Mouse (Mus musculus) lung, adult 2 months (tissue): ENCODE data around the gene Atp13a2. TPM values are rescaled to one million over a fixed set of nuclear protein-coding genes. Genes with fewer than 3 reads are reported as not detected.

Experiments used
- DNase-seq: peaks from one replicate; pipeline ENCODE4 v3.0.0; 2022
- H3K4me1 ChIP-seq: fragments of 200-500 bp; 2 replicates; pipeline ENCODE4 v1.6.1; 2011; ENCODE audit warnings: low read length; ENCODE audit not compliant: control insufficient read depth, insufficient read depth
- H3K4me3 ChIP-seq: fragments of 200-500 bp; replicated peaks from 2 replicates; pipeline ENCODE3; 2011; ENCODE audit warnings: low read depth, mild to moderate bottlenecking, control low read depth, low read length; ENCODE audit errors: extremely low read depth
- CTCF ChIP-seq: fragments of 200-500 bp; IDR thresholded peaks from 2 replicates; pipeline ENCODE4 v1.5.1; 2011; ENCODE audit warnings: mild to moderate bottlenecking, low read length, control low read depth; ENCODE audit not compliant: insufficient read depth
- POLR2A ChIP-seq: fragments of 200-500 bp; IDR thresholded peaks from 2 replicates; pipeline ENCODE4 v1.6.1; 2011; ENCODE audit warnings: low read depth, mild to moderate bottlenecking, control low read depth, low read length, borderline replicate concordance; ENCODE audit errors: extremely low read depth
- WGBS: fragments of 180-500 bp; shearing (Covaris S2); methylation state at CpG from one replicate; pipeline ENCODE4 v1.1.7; 2018; 5-methylcytosine and 5-hydroxymethylcytosine counted together
- polyA plus RNA-seq: library from polyadenylated mRNA; depleted of rRNA; stranded (reverse); fragments of >200 nt; gene quantifications from 2 replicates; pipeline ENCODE4 v1.2.3, GENCODE M21; 2012

Gene Atp13a2
- polyA plus RNA-seq, 1 experiment = 199 TPM

DNA sequence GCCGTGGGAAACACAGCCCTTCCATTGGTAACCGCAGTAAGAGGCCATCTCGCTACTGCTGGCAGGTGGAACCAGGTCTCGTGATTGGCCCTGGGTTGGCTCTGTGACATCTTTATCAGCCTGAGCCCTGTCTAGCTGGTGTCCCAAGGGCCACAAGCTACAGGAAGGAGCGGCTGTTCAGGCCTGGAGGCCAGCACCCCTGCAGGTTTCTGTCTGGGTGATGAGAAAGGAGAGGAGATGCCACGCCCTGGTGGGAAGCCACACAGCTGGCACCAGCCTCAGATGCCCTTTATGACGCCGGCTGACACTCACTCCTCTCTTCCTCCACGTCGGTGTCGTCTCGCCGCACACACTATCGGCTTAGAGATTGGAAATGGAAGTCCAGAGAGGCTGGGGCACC lies 2.8 kb downstream of the Atp13a2 start:
- DNase-seq = no peak
- TF ChIP-seq CTCF (no peak), POLR2A (no peak)
- Histone ChIP-seq H3K4me1 (peaks cover 17% of the 10 kb centered on the region), H3K4me3 (no peak overlapping the region)
- WGBS = 70% methylated on average over 14 of the region's 14 CpGs

DNA sequence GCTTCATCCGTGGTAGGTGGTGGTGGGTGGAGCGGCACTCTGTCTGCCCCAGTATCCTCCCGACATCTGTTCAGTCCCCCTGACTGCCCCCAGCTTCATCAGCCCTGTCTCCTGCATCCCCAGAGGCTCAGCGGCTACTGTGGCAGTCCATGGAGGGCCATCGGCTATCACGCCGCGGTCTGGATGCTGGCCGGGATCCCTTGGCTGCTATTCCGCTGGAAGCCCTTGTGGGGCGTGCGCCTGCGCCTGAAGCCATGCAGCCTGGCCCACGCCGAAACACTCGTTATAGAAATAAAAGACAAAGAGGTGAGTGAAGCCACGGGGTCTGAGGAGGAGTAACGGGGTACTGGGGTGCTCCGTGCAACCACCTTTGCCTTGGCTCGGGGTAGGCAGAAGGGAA lies 5.5 kb downstream of the Atp13a2 start:
- peaks cover 17% of the 10 kb centered on the region for H3K4me1 ChIP-seq
- no peak for DNase-seq
- TF ChIP-seq CTCF = no peak
- no peak for TF ChIP-seq POLR2A
- no peak overlapping the region for H3K4me3 ChIP-seq
- 89% methylated on average over 20 of the region's 20 CpGs for WGBS

DNA sequence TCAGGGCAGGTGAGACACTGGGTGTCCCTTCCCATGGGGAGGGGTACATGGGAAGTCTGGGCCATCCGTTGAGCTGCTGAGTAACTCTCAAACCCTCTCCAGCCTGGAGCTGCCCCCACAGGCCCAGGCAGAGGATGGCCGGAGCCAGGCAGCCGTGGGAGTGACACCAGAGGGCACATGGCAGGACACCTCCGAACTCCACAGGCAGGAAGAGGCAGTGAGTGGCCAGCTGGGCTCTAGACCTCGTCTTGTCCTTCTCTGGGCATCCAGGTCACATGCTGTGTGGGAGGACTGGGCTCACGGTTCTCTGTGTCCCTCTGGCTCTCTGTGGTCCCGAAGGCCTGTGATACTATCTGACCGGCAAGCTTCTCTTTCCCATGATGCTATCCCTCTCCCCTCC lies 7.2 kb downstream of the Atp13a2 start:
- DNase-seq = no peak
- WGBS = 83% methylated on average over 8 of the region's 8 CpGs
- TF ChIP-seq POLR2A = no peak
- no peak for TF ChIP-seq CTCF
- H3K4me3 ChIP-seq = no peak overlapping the region
- H3K4me1 ChIP-seq = peaks cover 8% of the 10 kb centered on the region

DNA sequence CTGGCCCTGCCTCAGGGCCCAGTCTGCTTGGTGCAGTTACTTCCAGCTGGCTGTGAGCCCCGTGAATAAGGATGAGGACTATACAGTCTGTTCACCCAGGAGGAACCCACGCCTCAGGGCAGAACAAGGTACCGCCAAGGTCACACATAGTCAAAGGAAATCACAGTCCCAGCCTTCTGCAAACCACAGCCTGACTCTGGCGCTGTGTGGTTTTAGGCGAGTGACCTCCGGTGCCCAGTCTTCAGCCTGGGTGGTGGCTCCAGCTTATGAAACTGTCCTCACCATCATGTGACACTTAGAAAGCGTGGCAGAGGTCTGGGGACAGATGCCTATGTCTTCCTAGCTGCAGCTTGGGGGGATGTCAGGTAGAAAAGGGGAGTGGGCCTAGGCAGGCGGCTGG lies 9.1 kb downstream of the Atp13a2 start:
- TF ChIP-seq POLR2A (no peak), CTCF (no peak)

DNA sequence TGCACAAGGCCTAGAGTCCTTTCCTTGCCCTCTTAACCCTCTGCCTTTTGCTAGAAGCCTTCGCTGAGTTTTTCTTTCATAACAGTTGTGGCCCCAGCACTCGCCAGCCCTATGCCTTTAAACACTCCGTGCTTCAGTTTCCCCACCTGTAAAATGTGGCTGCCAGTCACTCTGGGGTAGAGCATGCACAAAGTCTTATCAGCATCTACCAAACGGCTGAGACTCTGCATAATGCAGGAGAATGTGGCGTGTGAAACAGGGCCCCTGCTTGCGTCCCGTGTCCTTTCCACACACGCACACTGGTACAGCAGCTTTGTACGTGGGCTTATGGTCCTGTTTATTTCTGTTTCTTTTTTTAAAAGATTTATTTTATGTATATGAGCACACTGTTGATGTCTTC lies 10.1 kb downstream of the Atp13a2 start:
- no peak overlapping the region for H3K4me3 ChIP-seq
- H3K4me1 ChIP-seq = no peaks in the 10 kb centered on the region
- no peak for DNase-seq
- 94% methylated on average over 9 of the region's 9 CpGs for WGBS
- no peak for TF ChIP-seq POLR2A
- TF ChIP-seq CTCF = no peak

More for the DNA sequence above, 9.1 kb downstream of the Atp13a2 start:
- H3K4me3 ChIP-seq = no peak overlapping the region
- no peaks in the 10 kb centered on the region for H3K4me1 ChIP-seq
- 84% methylated on average over 8 of the region's 8 CpGs for WGBS
- no peak for DNase-seq

DNA sequence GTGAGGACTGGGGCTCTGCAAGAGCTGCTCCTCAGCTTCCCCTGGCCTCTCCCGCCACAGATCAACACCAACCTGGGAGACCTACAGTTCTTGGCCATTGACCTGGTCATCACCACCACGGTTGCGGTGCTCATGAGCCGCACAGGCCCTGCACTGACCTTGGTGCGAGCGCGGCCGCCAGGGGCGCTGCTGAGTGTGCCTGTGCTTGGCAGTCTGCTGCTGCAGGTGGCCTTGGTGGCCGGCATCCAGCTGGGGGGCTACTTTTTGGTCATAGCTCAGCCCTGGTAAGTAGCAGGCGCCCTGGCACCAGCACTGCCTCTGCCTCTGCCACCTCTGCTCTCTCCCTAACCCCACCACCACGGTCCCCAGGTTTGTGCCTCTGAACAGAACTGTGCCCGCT lies 19.3 kb downstream of the Atp13a2 start:
- DNase-seq = no peak
- no peak overlapping the region for H3K4me3 ChIP-seq
- 83% methylated on average over 13 of the region's 13 CpGs for WGBS
- TF ChIP-seq CTCF (no peak), POLR2A (no peak)
- H3K4me1 ChIP-seq = peaks cover 4% of the 10 kb centered on the region

DNA sequence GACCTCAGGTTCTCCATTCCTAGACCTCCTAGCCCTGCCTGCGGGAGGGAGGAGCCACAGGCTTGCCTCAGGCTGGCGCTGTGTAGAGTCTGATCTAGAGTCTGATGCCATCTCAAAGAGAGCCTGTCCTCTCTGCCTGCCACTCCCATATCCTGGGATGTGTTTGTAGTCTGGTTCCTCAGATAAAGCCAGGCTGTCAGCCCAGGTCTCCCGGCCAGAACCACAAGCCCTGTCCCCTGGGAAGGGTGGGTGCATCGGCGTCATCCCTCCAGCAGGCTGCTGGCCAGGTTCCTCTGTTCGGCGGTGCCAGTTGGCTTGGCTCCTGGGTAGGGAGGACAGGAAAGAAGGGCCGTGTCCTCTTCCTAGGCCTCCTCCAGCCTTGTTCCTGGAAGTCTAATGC lies 21.4 kb downstream of the Atp13a2 start:
- TF ChIP-seq POLR2A (0 out of 2 replicates have a peak, but pooled peaks have one; percentile 60), CTCF (no peak)
- peaks cover 11% of the 10 kb centered on the region for H3K4me1 ChIP-seq
- H3K4me3 ChIP-seq = no peak overlapping the region
- DNase-seq = peak; percentile 51
- WGBS = 47% methylated on average over 8 of the region's 8 CpGs

DNA sequence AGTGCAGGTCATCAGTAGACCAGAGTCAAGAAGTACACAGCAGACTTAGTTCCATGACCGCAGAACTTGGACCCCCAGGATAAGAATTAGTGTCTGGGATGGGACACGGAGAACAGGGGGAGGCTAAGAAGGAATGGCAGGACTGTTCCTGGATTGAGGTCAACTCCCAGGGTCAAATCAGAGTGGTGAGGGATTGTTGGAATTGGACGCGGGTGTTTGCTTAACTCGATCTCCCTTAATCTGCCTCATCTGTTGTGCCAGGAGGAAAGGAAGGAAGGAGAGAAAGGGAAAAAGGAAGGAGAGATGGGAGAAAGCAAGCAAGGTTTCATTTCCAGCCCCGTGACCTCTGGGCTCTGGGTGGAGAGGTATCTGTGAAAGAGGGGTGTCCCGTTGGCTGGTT lies 23.4 kb downstream of the Atp13a2 start, which contains the start of gene Mfap2:
Gene Mfap2, plus strand, starts transcription at position 301 of the 400 bp plus-strand sequence.
- DNase-seq = no peak
- TF ChIP-seq CTCF = no peak
- no peak for TF ChIP-seq POLR2A
- Histone ChIP-seq H3K4me3 (peak within 1 kb of the TSS; percentile 86), H3K4me1 (peaks cover 11% of the 10 kb centered on the region)
- WGBS = 13% methylated on average over 7 of the region's 7 CpGs

DNA sequence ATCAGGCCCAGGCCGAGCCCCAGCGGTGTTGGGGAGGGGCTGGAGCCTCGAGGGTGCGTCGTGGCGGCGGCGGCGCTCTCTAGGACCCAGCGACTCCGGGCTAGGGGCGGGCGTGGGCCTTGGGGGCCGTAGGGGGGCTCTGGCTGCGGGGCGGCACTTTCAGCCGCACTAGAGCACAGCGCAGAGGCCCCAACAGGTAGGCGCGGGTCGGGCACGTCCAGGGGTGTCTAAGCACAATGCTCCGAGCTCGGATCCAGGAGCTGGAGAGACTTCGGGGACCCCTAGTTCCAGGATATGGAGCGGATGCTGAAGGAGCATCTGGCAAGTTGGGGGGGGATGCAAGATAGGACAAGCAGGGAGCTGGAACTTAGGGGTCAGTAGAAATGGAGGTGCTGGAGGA lies 23.9 kb downstream of the Atp13a2 start:
- WGBS = under 1% methylated on average over 26 of the region's 26 CpGs

DNA sequence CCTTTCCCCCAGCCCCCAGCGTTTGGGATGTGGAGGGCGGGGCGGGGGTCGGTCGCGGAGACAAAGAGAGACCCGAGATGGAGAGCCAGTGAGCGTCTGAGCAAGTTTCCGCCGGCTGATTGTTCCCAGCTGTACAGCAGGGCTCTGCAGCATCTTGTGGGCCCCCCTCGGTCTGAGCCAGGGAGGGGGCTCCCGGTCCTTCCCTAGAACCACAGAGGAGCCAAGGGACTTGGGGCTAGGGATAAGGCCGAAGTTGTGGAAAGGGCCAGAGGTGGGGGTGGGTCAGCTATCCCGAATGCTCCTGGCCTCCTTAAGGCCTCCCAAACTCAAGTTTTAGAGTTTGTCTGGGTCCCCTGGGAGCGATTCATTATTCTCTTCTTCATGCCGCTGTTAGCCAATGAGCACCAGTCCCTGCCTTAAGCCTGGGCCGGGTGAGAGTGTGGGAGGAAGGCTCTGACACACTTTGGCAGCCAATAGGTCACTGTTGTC lies 24.3 kb downstream of the Atp13a2 start:
- TF ChIP-seq POLR2A = no peak
- H3K4me3 ChIP-seq = peak overlapping the region; percentile 86
- 6% methylated on average over 17 of the region's 17 CpGs for WGBS
- peaks cover 11% of the 10 kb centered on the region for H3K4me1 ChIP-seq
- DNase-seq = no peak

More for the DNA sequence above, 23.9 kb downstream of the Atp13a2 start:
- TF ChIP-seq POLR2A (peak; percentile 58; the same call in 1 of the 2 replicates), CTCF (no peak)
- Histone ChIP-seq H3K4me3 (peak overlapping the region; percentile 86), H3K4me1 (peaks cover 11% of the 10 kb centered on the region)
- no peak for DNase-seq
